Mouse (Mus musculus) v-Abl transformed pro-B cells (cell line): ENCODE measurements around the gene Pgm2.

Experiments used
- in situ Hi-C, 2 experiments: fragments of 400-800 bp; cut with MboI; formaldehyde crosslinking; loops; one replicate each; pipeline ENCODE4 v1.15.1; 2025; ENCODE audit not compliant: unreplicated experiment in 2 of 2

The Pgm2 gene

DNA sequence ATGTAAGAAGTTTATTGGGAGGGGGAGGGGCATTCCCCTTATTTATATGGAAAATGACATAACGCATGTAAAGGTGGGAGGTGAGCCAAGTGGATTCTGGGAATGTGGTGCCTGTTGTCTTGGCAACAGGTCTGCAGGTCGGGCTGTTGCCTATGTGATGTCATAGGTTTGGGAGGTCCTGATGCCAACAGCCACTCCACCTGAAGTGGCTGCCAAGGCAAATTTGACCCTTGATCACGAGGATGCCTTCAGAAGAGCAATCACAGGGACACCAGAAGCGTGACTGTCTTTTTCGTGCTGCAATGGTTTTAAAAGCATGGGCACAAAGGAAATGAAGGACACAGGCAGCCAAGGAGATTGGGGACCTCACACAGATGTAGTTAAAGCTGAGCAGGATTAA lies 33.0 kb downstream of the Pgm2 start:
- in situ Hi-C loops, result loop anchor here in 1 of 2 experiments (5.0 kb wide), 1 partner anchor 142 kb away; no protein-coding TSS in a partner anchor

- in situ Hi-C loops, result no loop called here
Observed at GRCm38 (mm10) chr5:64131550-64131949, 38.8 kb downstream of the Pgm2 start.

GRCm38 (mm10) chr5:64133901-64134300 lies 41.2 kb downstream of the Pgm2 start:
- in situ Hi-C loops, result no loop called here

DNA sequence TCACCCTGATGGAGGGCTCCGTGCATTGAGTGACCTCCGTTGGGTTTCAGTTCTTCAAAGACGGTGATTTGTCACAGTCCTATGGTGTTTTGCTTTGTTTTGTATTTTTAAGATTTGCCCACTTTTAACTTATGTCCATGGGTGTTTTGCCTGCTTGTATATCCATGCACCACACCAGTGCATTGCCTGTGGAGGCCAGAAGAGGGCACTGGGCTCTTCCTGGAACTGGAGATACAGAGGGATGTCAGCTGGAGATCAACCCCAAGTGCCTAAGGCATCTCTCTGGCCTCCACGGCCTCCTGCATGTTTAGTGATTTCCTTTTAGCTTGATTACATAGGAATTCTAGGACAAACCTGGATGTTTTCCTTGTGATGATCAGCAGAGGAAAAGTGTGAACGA lies 43.6 kb downstream of the Pgm2 start:
- in situ Hi-C loops, result loop anchor here in 1 of 2 experiments (5.0 kb wide), 1 partner anchor 131 kb away; no protein-coding TSS in a partner anchor

DNA sequence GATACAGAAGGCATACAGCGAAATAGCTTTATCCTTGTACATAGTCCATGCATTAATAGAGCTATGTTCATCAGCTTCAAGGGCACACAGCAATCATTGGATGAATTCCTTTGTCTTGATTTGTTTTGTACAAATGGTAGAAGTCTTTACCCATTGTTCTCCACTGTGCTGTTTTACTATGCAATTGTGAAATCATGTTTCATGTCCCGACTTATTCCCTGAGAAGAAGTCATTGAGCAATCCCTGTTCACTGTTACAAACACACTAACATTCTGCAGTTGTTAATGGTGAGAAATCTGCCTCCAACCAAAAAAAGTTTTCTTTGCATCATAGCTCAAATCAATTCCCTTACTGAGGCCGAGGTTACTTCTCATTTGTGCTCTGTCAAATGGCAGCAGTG lies 47.5 kb downstream of the Pgm2 start:
- in situ Hi-C loops, result no loop called here

DNA sequence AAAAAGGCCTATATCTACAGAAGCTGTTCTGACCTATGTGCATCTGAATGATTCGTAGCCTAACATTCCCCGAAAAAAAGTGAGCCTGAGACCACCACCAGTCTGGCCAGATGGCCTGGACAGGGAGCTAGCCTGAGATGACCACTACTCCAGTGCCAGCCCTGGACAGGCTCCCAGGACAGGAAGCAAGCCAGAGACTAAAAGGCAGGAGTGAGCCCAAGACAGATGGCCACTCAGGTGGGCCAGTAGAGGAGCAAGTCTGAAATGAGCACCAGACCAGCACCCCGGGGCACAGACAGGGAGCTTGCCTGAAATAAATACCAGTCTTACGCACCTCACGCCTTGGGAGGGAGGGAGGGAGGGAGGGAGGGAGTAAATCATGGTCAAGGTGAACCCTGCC lies 51.6 kb downstream of the Pgm2 start:
- in situ Hi-C loops, result no loop called here

DNA sequence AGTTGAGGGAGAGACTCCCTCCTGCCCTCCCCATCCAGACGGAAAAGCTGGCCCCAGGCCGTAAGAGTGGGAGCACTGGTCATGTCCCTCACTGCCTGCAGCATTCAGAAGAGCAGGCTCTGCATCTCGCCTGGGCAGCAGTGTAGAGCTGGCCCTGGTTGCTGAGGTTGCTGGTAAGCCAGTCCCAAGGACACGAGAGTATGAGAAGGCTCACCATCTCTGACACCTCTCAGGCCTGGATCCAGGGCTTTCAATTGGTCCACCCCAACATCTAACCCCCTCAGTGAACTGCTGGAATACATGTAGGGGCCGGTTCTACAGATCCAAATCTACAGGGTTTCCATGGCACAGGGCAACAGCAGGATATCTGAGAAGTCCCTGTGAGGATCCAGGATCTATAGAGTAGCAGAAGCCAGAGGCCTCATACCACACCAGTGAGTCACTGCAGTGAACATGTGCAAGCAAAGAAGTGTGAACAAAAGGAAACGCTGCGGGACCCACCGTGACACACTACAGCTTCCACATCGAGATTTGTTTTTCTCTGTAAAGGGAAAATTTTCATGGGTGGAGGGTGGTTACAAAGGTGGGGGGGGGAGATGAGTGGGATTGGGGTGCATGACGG lies 53.7 kb downstream of the Pgm2 start:
- in situ Hi-C loops, result no loop called here

- in situ Hi-C loops, result no loop called here
Observed at GRCm38 (mm10) chr5:64149184-64150127, 56.7 kb downstream of the Pgm2 start.

- in situ Hi-C loops, result no loop called here
Observed at GRCm38 (mm10) chr5:64153319-64153718, 60.6 kb downstream of the Pgm2 start.

DNA sequence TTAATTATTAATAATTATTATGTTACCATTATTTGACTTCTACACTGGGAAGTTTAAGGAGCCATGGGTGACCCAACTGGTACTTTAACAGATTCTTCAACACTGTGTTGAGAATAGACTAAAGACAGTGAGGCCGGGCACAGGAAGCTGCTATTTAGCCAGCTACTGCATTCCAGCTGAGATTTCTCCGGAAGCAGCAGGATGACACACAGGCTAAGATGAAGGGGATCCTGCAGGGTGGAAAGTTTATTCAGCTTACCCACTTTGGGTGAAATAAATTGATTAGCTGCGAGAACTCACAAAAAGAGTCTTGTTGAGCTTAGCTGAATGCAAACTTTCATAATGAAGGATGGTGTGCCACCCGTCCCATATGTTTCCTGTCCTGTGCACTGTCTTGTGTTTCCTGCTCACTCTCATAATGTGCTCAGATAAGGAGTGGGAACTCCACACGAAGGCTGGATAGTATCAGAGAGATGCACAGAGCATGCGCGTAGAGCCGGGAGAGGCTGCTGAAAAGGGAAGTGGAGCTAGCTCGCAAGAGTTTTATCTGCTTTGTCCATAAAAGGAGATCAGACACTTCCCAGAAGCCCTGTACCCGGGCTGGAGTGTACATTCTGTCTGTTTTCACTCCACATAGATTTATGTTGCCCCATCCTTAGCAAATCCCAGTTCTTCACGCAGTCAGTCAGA lies 63.3 kb downstream of the Pgm2 start, which contains the start of gene Tbc1d1:
Gene Tbc1d1 (plus strand): TSS at position 445 of the 690 bp plus-strand sequence.
- in situ Hi-C loops, result no loop called here

GRCm38 (mm10) chr5:64156579-64156978 lies 63.8 kb downstream of the Pgm2 start:
- in situ Hi-C loops, result no loop called here

DNA sequence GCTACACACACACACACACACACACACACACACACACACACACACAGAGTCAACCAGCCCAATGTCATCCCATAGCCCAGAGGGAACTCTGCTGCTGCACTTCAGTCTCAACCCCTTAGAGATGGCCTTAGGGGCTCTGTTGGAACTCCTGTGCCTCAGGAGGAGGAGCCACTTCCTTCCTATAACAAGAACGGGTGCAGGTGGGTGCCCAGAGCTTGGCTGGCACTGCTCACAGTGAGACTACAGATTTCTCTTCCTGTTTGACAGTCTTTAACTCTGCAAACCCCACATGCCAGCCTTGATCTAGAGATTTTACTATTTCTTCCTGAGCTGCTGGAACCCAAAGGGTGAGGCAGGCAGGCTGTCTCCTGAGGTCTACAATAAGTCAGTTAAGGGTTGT lies 65.2 kb downstream of the Pgm2 start:
- in situ Hi-C loops, result no loop called here

DNA sequence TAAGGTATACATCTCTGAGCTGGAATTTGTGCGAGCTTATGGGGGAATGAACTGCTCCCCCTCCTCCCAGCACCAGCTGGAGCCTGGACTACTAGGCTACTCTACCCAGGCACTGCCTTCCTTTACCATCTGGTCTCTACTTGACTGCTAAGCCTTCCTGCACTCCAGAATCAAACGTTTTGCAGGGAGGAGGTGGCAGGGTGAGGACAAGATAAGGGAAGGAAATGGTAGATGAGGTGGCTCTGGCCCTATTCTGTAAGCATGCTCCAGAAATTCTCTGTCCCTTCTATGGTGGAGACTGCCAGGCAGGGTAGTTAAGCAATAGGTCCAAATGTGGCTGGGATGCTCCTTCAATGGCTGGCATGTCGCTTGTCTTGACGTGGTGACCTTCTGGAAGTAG lies 65.8 kb downstream of the Pgm2 start:
- in situ Hi-C loops, result no loop called here

GRCm38 (mm10) chr5:64159065-64159780 lies 66.5 kb downstream of the Pgm2 start:
- in situ Hi-C loops, result no loop called here

GRCm38 (mm10) chr5:64159781-64160704 lies 67.3 kb downstream of the Pgm2 start:
- in situ Hi-C loops, result no loop called here

DNA sequence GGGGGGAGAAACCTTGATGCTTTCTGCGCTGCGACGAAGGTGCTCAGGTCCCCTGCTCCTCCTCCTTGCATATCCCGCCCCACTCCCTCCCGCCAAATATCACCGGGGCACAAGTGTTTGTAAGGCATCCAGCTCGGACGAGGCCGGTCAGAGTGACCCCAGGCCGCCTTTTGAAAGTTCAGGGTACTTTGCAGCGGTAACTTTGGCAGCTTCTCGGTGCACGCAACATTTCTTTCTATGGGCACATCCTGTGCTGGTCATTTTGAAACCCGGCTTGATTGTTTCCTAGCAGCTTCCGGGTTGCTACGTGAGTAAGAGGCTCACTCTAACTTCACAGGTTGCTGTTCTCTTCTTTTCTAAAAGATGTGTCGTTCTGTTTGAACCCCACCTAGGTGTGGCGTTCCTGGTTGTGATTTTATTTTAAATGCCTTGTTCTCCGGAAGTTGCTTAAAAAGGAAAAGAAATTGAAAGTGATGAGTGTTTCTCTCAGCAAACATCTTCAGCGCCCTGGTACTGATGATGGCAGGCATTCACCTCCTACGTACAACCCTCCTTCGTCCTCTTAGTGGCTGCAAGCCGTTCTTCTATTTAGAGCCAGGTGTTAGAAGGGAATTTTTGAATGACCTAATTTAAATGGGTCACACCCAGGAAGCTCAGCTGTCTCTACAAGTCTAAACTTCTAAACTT lies 68.1 kb downstream of the Pgm2 start:
- in situ Hi-C loops, result no loop called here

- in situ Hi-C loops, result no loop called here
Observed at GRCm38 (mm10) chr5:64161917-64162316, 69.2 kb downstream of the Pgm2 start.

DNA sequence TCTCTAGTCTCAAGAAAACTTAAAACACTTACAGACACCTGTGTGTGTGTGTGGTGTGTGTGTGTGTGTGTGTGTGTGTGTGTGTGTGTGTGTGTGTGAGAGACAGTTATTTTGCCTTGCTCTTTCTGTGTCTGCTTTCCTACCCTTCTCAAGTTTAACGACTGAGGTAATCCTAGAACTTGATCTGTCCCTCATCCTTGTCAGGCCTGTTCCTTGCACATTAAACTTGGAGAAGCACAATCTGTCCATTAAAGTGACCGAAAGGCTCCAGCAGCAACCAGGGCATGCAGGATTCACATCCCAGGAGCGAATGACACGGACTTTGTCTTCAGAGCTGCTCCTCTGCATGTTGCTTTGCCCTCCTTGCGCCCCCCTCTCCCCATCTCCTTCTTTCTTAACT lies 69.8 kb downstream of the Pgm2 start:
- in situ Hi-C loops, result no loop called here

GRCm38 (mm10) chr5:64164414-64164813 lies 71.7 kb downstream of the Pgm2 start:
- in situ Hi-C loops, result no loop called here
